Mouse (Mus musculus): ENCODE results near the gene Gm5849.
"Not testable (repeated sequence)": the region's sequence is repeated elsewhere in the genome, so short reads cannot be mapped to it uniquely, and the experiment has no call there.

Gm5849 gene

DNA sequence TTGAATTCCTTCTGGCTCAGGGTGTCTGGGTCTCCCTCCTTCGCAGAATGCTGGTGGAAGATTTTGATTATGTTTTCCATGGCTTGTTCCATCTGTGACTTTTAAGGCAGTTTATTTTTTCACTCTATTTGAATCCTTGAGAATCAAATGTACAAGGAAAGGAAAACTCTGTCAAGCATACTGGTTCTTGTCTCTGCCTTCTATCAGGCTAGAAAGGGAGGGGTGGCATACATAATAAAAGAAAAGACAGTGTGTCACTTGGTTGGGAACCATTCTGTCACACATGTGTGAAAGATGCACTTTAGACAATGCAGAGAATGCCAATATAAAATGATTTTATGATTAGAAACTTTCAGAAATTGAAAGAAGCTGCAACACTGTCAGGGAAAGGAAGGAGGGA lies at the start of gene Gm5849:
Gm5849 (minus strand) TSS at position 101 of the 400 bp plus-strand sequence.
- DNase-seq (ENCODE audit: inconsistent age in 2 of 2, low spot score in 1 of 2): not testable (repeated sequence)

DNA sequence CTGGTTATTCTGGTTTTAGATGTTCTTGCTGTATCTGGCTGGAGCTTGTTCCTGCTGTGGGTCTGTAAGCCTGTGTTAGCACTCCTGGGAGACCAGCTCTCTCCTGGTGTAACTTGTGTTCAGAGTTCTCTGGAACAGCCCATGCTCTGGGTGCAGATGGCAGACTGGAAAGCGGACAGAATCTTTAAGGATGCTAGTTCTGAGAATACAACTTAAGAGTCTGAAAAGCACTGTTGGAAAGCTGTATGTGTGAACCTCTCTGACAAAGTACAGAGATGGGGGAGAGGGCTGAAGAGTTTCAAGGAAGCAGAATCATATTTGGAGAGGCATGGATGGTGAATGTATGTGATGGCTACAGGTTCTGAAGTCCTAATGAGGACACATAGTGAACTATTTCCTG lies 28.0 kb downstream of the Gm5849 start:
- no peak for DNase-seq (ENCODE audit: inconsistent age in 2 of 2, low spot score in 1 of 2)

DNA sequence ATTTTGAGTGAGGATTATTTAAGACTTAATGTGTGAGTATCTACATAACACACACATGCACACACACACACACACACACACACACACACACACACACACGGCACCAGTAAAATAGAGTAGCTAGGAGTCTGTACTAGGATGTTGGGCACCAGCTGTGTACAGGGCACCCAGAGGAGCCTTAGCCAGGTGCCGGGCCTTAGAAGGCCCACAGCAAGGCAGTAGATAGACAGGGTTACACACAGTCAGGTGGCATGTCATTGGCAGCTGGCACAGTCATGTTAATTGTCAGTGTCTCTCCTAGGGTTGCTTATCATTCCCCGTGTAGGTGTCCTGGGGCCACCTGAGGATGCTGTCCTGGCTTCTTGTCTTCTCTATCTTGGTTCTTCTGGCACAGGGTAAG lies 51.1 kb downstream of the Gm5849 start, which contains the start of gene Pglyrp4:
Pglyrp4 (plus strand) TSS at position 301 of the 400 bp plus-strand sequence.
- DNase-seq (ENCODE audit: inconsistent age in 2 of 2, low spot score in 1 of 2): no peak
